Mouse (Mus musculus) ES-Bruce4 (cell line): ENCODE data around the gene Nfkbia. TPM values are rescaled to one million over a fixed set of nuclear protein-coding genes. Genes with fewer than 3 reads are reported as not detected.

Experiments
- H3K27ac ChIP-seq: 2 replicates; pipeline ENCODE4 v1.5.1; 2012; ENCODE audit warnings: low read length, inconsistent platforms; ENCODE audit not compliant: insufficient read depth
- H3K27me3 ChIP-seq: 2 replicates; pipeline ENCODE4 v1.6.1; 2012; ENCODE audit warnings: mild to moderate bottlenecking, low read length, inconsistent platforms; ENCODE audit not compliant: control insufficient read depth, poor library complexity, insufficient read depth, severe bottlenecking
- H3K36me3 ChIP-seq: 2 replicates; pipeline ENCODE4 v1.6.1; 2012; ENCODE audit warnings: inconsistent platforms, mild to moderate bottlenecking, low read length, moderate library complexity; ENCODE audit not compliant: control insufficient read depth, poor library complexity, insufficient read depth, severe bottlenecking
- H3K4me1 ChIP-seq: one replicate; pipeline ENCODE4 v1.8.1; 2011; ENCODE audit warnings: low read length; ENCODE audit not compliant: control insufficient read depth, insufficient read depth
- H3K4me3 ChIP-seq: 2 replicates; pipeline ENCODE4 v1.5.1; 2011; ENCODE audit warnings: low read depth, mild to moderate bottlenecking, low read length
- H3K9ac ChIP-seq: 2 replicates; pipeline ENCODE4 v1.6.1; 2012; ENCODE audit warnings: low read depth, mild to moderate bottlenecking, inconsistent platforms; ENCODE audit not compliant: poor library complexity, severe bottlenecking
- H3K9me3 ChIP-seq: replicated peaks from 2 replicates; pipeline ENCODE4 v1.6.1; 2012; ENCODE audit warnings: mild to moderate bottlenecking, low read length, inconsistent platforms; ENCODE audit not compliant: control insufficient read depth, poor library complexity, insufficient read depth, severe bottlenecking
- CTCF ChIP-seq: IDR thresholded peaks from one replicate; pipeline ENCODE4 v1.8.1; 2011; ENCODE audit warnings: low read depth, low read length
- EP300 ChIP-seq: IDR thresholded peaks from 2 replicates; pipeline ENCODE4 v1.6.1; 2011; ENCODE audit warnings: low read depth, low read length; ENCODE audit not compliant: insufficient read depth
- POLR2A ChIP-seq: IDR thresholded peaks from one replicate; pipeline ENCODE4 v1.8.1; 2011; ENCODE audit warnings: low read length; ENCODE audit not compliant: insufficient read depth
- polyA plus RNA-seq: library from polyadenylated mRNA; stranded (reverse); fragments of >200 nt; gene quantifications from 2 replicates; pipeline ENCODE4 v1.2.4, GENCODE M21; 2011; ENCODE audit warnings: low read depth; ENCODE audit not compliant: missing spikeins, insufficient read depth, insufficient read length

Nfkbia gene
- polyA plus RNA-seq, 1 experiment: 40.9 TPM

DNA sequence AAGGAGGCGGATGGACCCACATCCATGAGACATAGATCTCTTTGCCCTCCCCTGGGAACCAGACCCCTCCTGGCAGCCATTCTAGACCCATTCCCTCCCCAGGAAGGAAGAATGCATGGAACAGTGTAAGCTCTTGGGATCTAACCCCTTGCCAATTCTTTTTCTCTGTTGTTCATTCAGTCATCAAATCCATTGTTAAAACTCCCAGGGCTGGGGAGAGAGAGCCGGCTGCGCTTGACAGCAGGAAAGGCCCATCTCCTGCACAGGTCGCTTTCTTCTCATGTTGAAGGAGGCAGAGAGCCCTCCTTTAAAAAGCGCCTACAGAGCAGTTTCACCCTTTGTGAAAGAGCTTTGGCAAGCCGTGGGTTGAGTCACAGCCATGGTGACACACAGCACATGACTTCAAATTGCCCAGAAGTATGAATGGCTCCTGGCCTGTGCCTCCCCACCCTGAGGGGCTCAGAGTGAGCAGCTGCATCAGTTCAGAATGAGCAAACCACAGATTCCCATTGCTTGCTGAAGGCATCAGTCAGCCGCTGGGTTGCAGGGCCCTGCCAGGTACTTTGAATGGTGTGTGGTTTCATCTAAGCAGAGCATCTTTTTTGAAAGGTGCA, 26.3 kb downstream of the Nfkbia start:
- peaks cover 10% of the 10 kb centered on the region for H3K4me1 ChIP-seq
- H3K36me3 ChIP-seq: no peaks in the 10 kb centered on the region
- H3K27ac ChIP-seq: no peak overlapping the region

GRCm38 (mm10) chr12:55465401-55465983, 27.0 kb downstream of the Nfkbia start:
- no peak overlapping the region for H3K4me3 ChIP-seq
- H3K27me3 ChIP-seq: no peaks in the 10 kb centered on the region
- H3K27ac ChIP-seq: no peak overlapping the region
- peaks cover 6% of the 10 kb centered on the region for H3K4me1 ChIP-seq
- H3K36me3 ChIP-seq: no peaks in the 10 kb centered on the region
- H3K9me3 ChIP-seq: no peaks in the 10 kb centered on the region
- no peak for TF ChIP-seq EP300
- TF ChIP-seq POLR2A: no peak
- no peak for TF ChIP-seq CTCF
- no peak overlapping the region for H3K9ac ChIP-seq

More for the DNA sequence above, 26.3 kb downstream of the Nfkbia start:
- no peak for TF ChIP-seq CTCF
- TF ChIP-seq EP300: no peak
- no peak for TF ChIP-seq POLR2A
- Histone ChIP-seq H3K4me3 (no peak overlapping the region), H3K9me3 (no peaks in the 10 kb centered on the region), H3K9ac (no peak overlapping the region), H3K27me3 (no peaks in the 10 kb centered on the region)

GRCm38 (mm10) chr12:55464846-55465361, 27.5 kb downstream of the Nfkbia start:
- Histone ChIP-seq H3K27me3 (no peaks in the 10 kb centered on the region), H3K4me1 (peaks cover 4% of the 10 kb centered on the region), H3K9me3 (no peaks in the 10 kb centered on the region), H3K36me3 (no peaks in the 10 kb centered on the region), H3K4me3 (no peak overlapping the region), H3K9ac (no peak overlapping the region), H3K27ac (no peak overlapping the region)
- no peak for TF ChIP-seq EP300

DNA sequence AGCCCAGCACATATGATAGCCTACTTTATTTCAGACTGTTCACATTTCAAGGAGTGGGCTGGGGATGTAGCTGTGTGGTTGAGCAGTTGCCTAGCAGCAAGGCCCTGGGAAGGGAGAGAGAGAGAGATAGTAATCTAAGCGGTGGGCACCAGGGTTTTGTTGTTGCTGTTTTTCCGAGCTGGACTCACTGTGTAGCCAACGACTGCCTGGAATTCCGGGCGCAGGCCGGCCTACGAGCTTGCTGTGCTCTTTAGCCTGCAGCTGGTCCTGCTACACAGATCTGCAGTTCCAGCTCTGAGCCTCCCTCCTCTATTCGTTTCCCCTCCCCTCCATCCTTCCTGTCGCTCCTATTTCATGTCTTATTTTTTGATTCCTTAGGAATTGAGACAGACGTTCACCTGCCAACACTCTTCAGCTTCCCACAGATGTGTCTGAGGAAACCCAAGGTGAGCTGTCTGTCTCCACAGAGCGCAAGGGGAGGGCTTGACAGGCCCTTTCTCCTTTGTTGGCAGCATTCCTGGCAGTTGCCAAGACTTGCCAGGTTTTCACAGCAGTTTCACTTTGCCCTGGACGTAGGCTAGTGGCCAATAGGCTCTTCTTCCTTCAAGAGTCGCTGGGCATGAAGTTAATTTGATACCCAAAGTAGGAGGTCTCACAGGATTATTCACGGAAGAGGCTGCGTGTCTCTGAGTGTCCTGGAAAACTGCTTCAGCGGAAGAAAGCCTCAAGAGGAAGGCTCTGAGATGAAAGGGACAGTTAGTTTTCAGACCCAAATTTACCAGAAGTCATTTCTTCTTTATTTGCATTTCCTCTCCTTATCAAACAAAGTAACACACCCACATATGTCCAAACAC, 28.2 kb downstream of the Nfkbia start:
- Histone ChIP-seq H3K4me3 (no peak overlapping the region), H3K36me3 (no peaks in the 10 kb centered on the region), H3K27me3 (no peaks in the 10 kb centered on the region), H3K9me3 (no peaks in the 10 kb centered on the region), H3K9ac (no peak overlapping the region), H3K27ac (no peak overlapping the region), H3K4me1 (peaks cover 4% of the 10 kb centered on the region)
- TF ChIP-seq CTCF: no peak
- TF ChIP-seq EP300: no peak
- TF ChIP-seq POLR2A: no peak

- Histone ChIP-seq H3K4me3 (no peak overlapping the region), H3K4me1 (peaks cover 4% of the 10 kb centered on the region), H3K9me3 (no peaks in the 10 kb centered on the region), H3K27me3 (no peaks in the 10 kb centered on the region), H3K9ac (no peak overlapping the region), H3K27ac (no peak overlapping the region), H3K36me3 (no peaks in the 10 kb centered on the region)
- TF ChIP-seq POLR2A (no peak), CTCF (no peak), EP300 (no peak)
Measured at GRCm38 (mm10) chr12:55463087-55463486, 29.4 kb downstream of the Nfkbia start.

- TF ChIP-seq EP300 (no peak), POLR2A (no peak), CTCF (no peak)
- Histone ChIP-seq H3K4me3 (no peak overlapping the region), H3K9ac (no peak overlapping the region), H3K27me3 (no peaks in the 10 kb centered on the region), H3K27ac (no peak overlapping the region), H3K9me3 (no peaks in the 10 kb centered on the region), H3K4me1 (no peaks in the 10 kb centered on the region), H3K36me3 (no peaks in the 10 kb centered on the region)
Measured at GRCm38 (mm10) chr12:55462456-55462855, 30.0 kb downstream of the Nfkbia start.
